Mouse (Mus musculus) fibroblast of lung, adult 2 months (primary cell): ENCODE measurements around the gene Spata17.
"Not testable (repeated sequence)": the region's sequence is repeated elsewhere in the genome, so short reads cannot be mapped to it uniquely, and the experiment has no call there.

Source experiments
- DNase-seq: peaks from one replicate; pipeline ENCODE4 v3.0.0-alpha.2; 2011; ENCODE audit warnings: low read depth

Gene Spata17

DNA sequence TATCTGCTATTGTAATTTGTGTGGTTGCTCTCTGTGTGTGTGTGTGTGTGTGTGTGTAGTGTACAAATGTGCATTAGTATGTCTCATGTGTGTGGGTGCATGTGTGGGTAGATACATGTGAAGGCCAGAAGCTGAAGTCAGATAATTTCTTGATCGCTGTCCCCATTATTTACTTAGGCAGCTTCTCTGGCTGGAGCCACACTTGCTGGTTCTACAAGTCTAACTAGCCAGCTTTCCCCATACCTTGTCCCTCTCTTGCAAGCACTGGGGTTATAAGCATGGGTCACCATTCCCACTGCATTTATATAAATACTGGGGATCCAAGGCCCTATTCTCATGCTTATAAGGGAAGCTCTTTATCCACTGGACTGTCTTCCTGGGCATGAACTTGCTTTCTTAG is 39.3 kb downstream of the Spata17 start:
- no peak for DNase-seq

DNA sequence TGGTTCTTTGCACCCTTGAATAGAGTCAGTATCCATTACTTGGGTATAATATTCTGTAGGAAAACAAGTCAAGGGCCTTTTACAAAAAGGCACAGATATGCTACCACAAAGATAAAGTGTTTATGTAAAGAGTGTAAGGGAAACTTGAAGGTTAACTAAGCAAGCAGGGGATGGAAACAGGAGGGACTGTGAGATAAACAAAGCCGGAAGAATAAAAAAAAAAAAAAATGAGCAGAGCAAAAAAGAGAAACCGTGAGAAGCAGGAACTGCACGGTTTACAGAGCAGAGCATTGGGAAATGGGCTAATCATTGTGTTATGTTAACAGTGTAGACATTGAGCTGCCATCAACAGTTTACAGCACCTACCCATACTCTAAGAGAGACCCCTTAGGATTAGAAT is 44.9 kb downstream of the Spata17 start:
- DNase-seq = no peak

DNA sequence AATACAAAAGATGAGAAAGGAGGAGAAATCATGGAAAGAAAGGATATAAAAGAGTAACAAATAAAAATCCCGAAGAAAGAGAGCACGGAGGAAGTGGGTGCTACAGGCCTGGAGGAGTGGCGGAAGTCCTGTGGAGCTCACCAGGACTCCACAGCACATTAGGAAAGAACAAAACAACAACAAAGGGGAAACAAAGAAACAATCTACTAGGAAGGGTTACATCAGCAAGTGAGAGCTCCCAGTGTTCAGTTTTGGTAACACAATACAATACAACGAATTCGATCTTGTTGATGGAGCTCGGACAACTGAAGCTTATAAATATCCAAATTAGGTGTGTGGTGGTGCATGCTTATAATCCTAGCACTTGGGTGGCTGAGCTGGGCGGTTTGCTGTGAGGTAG is 45.6 kb downstream of the Spata17 start:
- DNase-seq = no peak

DNA sequence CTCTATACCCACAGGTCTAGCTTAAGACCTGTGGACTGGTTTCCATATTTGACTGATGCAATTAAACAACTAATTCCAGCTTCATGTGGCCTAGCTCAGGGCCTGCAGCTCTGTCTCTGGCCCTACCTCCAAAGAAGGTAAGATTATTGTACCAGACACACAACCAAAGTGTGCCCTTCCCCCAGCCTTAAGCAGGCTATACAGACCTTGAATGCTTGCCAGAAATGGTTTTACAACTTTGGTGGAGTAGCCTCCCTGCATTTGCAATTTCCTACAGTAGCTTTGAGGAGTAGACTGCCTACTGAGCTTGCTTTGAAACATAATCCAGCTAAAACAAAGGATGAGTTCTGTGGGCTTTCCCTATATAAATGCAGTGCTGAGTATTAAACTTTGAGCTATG is 51.7 kb downstream of the Spata17 start:
- DNase-seq = no peak

DNA sequence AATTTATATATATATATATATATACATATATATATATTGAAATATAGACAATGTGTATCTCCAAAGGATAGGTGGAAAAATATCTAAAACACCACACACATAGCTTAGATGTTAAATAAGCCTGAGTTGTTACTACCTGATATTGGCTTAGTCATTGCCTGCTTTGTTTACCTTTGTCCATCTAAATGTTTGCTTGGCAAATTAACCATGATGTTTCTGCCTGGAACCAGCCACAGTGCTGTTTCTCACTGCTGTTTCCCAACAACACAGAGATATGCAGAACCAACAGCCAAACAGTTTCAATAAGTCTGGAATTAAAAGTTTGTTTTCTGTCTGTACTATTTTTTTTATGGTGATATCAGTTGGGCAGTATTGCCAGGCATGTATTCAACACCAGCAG is 59.6 kb downstream of the Spata17 start:
- DNase-seq = no peak

DNA sequence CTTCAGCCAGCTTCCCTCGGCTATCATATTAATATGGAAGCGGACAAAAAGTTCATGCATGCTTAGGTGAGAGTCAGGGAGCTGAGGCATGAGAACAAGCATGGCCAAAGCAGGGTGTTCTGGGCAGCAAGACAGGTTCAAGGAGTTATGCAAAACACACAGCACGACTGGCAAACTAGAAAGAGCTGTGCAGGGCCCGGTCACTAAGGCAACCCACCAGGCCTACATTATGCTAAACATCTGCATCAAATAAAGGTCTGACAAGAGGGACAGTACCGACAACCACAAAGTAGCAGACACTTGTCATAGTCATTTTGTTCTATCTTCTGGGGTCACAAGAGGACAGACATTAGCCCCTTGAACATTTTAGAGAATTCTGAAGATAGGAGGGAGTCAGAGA is 61.6 kb downstream of the Spata17 start:
- no peak for DNase-seq

DNA sequence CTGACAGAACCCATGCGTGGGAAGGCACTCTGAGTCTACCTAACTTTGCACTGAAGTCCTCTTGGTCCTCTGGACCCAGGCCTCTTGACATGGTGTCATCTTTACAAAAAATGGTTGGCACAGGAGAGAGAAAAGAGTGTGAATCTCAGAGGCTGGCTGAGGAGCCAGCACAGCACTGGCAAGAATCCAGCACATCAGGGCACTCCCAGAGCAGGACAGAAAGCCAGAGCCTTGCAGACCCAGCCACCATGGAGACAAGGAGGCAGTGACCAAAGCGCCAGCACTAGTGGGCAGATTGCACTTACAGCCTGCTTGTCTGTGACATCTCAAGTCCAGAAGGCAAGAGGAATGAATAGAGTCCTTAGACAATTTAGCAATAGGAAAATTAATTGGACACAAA is 62.7 kb downstream of the Spata17 start:
- no peak for DNase-seq

DNA sequence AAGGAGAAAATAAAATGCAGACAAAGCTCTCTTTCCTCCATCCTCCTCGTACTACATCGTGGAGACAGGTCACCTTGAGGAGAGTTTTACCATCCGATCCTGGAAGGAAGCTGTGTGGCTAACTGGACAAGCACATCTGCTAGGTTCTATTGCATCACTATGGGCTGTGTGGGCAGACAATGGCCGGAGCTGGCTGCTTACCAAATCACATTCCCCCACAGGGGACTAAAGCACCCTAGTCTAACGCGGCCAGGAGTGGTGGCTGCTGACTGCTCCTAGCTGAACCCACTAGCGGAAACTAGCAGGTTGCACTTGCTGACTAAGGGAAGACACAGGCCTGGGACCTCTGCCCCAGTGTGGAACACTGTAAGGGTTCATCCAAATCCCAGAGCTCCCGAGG is 72.3 kb downstream of the Spata17 start:
- no peak for DNase-seq

DNA sequence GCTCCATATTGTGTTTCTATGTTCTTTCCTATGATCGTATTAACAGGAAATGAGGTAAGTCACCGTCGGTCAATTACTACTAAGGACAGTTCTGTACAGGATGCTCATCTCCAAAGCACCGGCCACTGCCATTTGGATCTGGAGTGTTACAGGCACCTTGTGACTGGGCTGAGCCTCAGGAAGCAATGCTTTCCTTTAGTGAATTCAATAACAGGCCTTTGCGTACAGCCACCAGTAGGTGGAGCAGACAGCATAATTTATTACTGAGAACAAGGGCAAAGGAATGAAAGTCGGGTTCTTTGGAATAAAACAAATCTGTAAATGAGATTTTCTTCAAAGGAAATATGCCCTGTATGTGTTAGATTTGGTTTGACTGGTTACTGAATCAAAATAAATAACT is 77.8 kb downstream of the Spata17 start:
- DNase-seq = peak; percentile 7

DNA sequence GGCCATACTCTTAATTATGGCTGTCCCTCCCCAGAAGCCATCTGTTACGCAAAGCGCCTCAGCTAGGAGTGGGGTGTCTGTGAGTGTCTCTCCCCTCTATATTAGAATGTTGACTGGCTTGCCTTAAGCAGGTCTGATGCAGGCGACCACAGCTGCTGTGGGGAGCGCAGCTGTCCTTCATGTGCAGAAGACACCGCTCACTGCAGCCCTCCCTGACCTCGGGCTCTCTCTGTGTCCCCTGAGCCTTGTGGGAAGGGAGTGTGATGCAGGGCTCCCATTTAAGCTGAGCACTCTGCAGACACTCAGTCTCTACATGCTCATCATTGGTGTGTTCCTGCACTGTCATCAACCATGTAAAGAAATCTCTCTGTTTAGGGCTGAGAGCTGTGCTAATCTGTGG is 79.4 kb downstream of the Spata17 start:
- no peak for DNase-seq

DNA sequence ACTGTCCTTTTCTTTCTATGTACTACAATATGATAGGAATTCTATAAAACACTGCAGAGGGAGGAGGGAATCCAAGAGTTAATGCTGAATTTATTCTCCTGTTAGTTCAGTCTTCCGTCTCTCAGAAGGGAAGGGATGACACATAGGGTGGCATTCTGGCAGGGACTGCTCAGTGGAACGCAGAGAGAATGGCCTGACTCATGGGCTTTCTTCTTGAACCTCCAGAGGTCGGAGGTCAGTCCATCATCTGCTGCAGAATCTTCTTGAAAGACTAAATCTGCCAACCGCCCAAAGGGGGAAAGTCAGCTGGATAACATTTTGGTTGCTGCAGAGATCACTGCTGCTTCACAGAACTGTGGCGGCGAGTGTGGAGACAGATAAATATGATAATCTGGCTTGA is 81.4 kb downstream of the Spata17 start:
- DNase-seq = no peak

DNA sequence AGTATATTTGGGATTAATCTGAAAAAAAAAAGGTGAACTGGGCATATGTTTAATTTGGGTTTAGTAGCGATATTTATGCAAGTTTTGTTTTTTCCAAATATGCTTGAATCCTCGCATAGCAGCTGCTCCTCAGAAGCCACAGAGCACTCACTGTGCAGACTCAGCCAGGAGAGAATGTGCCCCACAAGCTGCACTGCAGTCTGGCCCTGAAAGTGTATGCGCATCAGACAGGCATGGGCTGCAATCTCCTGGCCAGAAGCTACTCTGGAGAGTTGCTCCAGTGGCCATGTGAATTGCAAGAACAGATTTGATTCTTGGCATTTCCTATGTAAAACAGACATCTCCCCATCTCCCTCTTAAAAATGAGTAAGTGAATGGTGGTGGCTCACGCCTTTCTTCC is 82.9 kb downstream of the Spata17 start:
- no peak for DNase-seq

DNA sequence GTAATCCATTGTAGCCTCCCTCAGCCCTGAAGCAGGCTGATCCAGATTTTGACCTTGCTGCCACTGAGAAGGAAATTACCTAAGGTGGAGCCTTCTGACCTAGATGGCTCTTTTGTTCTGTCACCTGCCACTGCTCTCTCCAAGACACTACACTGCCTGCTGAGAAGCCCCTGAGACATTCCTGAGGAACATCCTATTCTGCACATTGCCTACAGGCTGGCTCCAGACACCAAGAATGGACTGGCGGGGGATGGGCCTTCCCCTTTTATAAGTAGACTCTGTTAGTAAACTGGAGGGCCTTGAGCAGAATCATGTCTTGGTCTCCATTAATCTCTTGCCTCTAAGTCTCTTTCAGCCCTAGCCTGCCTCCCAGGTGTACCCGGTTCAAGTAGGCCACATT is 87.7 kb downstream of the Spata17 start:
- DNase-seq = not testable (repeated sequence)

DNA sequence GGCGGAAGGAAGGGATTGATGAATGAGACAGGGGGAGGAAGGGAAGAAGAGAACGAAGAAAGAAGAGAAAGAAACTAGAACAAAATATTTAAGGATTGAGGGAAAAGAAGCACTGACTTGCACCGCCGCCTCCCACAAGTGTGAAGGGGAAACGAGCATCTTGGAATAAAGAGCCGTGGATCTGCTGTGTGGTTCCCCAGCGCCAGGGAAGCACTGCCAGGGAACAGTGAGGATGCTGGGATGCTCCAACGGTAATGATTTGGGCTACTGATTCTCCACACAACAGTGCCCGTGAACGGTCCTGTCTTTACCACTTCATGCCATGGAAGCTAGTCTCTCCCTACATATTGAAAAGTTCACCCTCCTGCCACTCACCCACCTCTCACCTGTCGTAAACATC is 89.5 kb downstream of the Spata17 start:
- no peak for DNase-seq

DNA sequence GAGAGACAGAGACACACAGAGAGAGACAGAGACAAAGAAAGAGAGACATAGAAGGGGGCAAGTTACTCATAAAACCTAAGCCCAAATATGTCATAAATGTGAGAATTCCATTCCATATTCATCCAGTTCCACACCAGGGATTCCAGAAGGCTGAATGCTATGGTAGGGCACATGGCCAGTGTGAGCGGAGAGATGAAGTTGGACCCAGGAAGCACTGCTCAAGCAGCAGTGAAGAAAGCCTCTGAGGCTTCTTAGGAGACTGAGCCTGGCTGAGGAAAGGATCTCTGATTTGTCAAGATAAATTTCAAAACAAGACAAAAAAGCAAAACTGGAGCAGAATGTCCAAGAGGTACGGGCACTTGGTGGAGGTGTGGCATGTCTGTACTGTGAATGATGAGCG is 90.3 kb downstream of the Spata17 start:
- DNase-seq = no peak

DNA sequence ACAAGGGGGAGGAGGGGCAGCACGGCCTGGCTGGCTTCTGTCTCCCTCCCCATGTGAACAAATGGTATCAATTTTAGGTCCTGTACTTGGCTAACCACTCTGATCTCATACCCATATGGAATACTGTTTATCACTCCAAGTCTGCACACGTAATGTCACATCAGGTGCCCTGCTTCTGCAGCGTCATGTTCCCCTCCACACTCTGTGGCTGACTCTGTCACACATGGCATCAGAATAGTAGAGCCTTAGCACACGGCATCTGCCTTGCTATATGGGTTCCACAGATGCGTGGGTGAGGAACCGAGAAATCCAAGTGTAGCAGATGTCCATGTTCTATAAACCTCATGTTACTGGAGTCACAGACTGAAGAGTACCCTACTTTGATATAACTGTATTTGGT is 96.0 kb downstream of the Spata17 start:
- no peak for DNase-seq

DNA sequence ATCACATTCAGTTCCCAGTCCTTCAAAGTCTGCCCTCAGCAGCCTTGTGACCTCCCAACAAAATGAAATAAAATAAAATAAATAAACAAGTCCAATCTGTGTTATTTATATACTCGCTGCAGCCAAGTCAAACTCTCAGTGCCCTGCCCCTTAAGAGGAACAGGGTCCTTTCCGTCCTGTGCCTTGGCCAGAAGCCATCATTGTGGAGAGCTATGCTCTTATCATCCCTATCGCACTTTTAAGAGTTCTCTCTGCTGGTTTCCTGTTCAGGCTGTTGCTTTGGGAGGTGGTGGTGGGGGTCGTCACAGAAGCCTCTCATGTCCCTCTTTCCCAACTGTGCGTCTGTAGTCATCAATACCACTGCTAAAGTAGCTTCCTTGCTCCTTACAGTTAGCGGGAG is 97.2 kb downstream of the Spata17 start:
- no peak for DNase-seq

DNA sequence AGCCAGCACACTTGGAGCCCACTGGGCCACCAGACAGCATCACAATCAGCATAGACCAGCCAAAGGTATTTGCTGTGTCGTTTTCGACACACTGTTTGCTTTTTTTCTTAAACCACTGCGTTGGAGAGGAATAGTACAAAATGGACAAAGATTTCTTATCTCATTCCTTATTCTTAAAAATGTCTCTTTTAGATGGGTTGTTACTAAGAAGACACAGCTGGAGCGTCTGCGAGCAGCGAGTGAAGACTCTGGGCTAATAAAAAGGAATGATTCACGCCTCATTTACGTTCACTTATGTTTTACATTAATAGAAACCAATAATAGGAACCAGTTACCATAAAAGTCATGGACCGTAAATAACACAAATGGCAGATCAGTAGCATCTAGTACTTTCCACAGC is 101.5 kb downstream of the Spata17 start:
- DNase-seq = no peak

DNA sequence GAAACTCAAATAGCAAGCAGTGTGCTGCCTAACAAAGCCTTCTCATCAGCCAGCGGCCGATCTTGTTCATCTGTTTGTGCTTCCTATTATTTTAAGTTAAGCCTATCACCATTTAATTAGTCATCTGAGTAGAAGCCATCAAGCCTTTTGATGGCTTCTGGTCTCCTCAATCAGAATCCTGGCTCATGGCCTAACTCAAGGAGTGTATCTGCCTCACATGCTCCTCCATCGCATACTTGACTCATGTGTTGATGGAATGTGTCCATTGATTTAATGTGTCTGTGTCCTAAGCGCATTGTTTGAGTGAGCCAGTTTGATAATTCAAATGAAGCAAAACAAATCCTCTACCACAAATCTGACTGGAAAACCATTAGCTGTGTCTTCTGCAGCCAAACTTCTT is 113.1 kb downstream of the Spata17 start:
- no peak for DNase-seq

DNA sequence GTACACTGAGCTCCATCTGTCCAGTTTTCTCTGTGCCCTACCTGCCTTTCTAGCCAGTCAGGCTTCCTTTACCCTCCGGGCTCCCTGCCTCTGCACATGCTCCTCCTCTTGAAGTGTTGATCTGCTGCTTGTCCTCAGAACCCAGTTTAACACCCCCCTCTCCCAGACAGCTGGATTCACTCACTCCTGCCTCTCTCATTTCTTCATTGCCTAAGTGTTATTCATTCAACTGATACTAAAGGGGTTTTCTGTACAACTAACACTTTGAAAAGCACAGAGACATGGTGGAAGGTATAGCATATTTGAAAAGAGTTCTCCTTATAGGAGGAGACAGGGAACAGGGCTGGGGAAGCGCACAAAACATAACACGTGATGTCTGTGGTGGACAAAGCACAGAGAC is 114.1 kb downstream of the Spata17 start:
- DNase-seq = no peak

DNA sequence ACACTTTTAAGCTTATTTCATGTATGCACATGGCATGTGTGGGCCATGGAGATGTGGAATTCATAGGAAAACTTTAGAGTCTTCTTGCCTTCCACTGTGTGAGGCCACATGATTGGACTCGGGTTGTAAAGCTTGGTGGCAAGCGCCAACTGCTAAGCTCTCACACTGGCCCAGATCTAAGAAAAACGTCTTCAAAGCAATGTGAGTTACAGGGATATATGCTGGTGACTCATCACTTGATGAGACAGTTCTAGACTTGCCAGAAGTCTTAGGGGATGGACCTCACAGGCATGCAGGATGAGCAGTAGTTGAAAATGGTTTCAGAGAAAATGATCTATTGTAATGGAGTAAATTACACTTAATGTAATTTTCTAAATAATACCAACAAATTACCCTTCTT is 114.6 kb downstream of the Spata17 start:
- DNase-seq = no peak

DNA sequence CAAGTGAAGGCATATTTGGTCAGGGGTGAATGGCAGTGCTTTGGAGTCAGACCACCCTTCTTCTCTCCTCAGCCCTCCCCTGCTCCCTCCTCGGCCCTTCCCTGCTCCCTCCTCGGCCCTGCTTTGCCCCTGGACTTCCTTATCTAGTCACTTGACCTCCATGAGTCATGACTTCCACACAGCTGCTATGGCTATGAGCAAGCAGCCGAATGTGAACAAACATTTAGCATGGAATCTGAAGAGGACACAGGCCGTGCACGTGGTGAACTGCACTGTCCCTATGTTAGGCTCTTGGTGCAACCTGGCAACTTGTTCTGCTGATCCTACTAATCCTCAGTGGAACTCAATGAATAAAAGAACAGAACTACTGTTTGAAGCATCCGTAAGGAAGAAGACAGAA is 117.0 kb downstream of the Spata17 start:
- no peak for DNase-seq

DNA sequence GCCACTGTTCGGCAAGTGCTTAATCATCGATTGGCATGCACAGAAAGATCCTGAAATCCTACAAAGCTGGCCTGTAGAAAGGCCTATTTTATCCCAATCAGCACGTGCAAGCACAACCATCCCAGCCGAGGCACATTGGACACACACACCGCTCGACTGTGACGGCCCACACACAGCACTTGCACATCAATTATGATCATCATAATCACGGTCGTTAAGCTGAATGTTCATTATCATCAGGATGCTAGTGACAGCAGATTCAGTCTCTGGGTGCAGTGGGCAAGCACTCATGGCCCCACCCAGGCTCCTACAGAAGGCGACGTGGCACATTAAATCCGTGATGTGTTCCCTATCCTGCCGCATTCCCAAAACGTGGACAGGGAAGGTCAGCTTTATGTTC is 122.7 kb downstream of the Spata17 start:
- DNase-seq = no peak

DNA sequence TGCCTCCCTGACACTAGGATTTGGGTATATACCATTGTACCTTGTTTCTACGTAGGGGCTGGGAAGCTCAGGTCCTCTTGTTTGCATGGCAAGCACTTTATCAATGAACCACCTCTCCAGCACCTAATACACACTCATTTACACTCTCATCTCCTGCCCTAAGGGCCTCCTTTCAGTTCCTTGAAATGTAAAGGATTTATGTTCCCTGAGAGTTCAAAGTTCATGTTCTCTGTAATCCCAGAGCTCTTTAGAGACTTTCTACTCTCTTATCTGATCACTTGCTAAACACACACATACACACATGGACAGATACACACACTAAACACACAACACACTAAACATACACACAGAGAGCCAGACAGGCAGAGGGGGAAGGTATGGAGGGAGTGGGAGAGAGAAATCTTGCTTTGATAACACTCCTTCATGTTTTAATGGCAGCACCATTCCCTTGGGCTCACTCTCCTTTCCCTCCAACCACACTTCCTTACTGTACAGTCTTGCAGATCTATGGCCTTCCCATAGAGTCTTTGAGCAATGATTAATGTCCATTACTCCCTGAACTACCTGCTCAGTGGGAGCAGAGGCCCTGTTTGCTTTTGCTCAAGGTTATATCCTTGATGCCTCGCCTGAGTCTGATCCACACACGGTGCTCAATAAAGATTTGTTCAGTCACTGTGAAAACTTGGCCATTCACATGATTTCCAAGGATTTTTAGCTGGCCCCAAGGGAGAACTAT is 126.4 kb downstream of the Spata17 start:
- DNase-seq = no peak

DNA sequence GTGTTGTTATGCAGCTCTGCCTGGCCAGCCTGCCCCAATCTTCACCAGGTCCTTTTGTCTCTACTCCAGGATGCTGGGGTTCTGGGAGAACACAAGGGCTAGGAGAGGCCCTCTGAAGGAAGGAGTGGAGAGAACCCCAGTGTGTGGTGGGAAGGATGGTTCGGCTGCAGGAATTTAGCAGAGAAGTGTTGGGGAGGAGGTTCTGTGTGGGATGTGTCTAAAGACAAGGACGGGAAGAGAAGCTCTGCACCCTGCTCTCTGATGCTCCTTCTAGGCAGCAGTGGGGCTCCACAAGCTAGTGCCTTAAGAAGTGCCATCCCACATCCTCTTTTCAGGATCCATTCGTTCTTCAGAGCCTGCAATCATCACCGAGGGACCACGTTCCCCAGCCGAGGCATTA is 129.2 kb downstream of the Spata17 start:
- no peak for DNase-seq
